ENCODE assay signal across 8 mouse cellular contexts in genomic region chr11:52233043-52233653, GRCm38 (mm10). TPM values are rescaled to one million over a fixed set of nuclear protein-coding genes. Genes with fewer than 3 reads are reported as not detected.
DNase-seq lines count a peak whose midpoint lies in the region; ATAC-seq and TF ChIP-seq lines count a peak whose summit lies in the region.

No protein-coding gene starts in this region.

- TF ChIP-seq CTCF in kidney, adult 2 months (conservative IDR thresholded peaks at IDR 0.05; ENCODE audit: insufficient read depth, insufficient read length, low read depth, low read length) = no peak
- no peak for TF ChIP-seq CTCF in bone marrow macrophage, adult 2 months (IDR thresholded peaks at IDR 0.05; ENCODE audit: low read depth, low read length)

- H3K27me3 ChIP-seq in kidney, adult 2 months (replicated peaks; ENCODE audit: control insufficient read depth, insufficient read depth, low read length) = no peaks in the 10 kb centered on the region
- no peaks in the 10 kb centered on the region for H3K27me3 ChIP-seq in hindbrain, embryonic 14.5 days (ENCODE audit: control insufficient read depth, insufficient read depth, low read length)
- no peaks in the 10 kb centered on the region for H3K27me3 ChIP-seq in midbrain, embryonic 14.5 days (ENCODE audit: control insufficient read depth, insufficient read depth, low read length)

- peak overlapping the region; percentile 18; the same call in 1 of the 2 replicates for H3K4me3 ChIP-seq in kidney, adult 2 months (ENCODE audit: insufficient read depth, low read depth, low read length)
- peak overlapping the region; percentile 45 for H3K4me3 ChIP-seq in bone marrow macrophage, adult 2 months (ENCODE audit: insufficient read depth, low read length)
- H3K4me3 ChIP-seq in hindbrain, embryonic 14.5 days (replicated peaks; ENCODE audit: low read length) = peak overlapping the region; percentile 73
- H3K4me3 ChIP-seq in midbrain, embryonic 14.5 days (replicated peaks; ENCODE audit: low read depth, low read length) = peak overlapping the region; percentile 97

- H3K9me3 ChIP-seq in hindbrain, embryonic 14.5 days (ENCODE audit: control insufficient read depth, low read length) = no peaks in the 10 kb centered on the region
- no peaks in the 10 kb centered on the region for H3K9me3 ChIP-seq in midbrain, embryonic 14.5 days (ENCODE audit: control insufficient read depth, low read length)

- peak overlapping the region; percentile 93 for H3K9ac ChIP-seq in hindbrain, embryonic 14.5 days
- peak overlapping the region; percentile 98 for H3K9ac ChIP-seq in midbrain, embryonic 14.5 days (replicated peaks; ENCODE audit: low read length)

- H3K4me2 ChIP-seq in hindbrain, embryonic 14.5 days (replicated peaks) = peak overlapping the region; percentile 94
- peak overlapping the region; percentile 82 for H3K4me2 ChIP-seq in midbrain, embryonic 14.5 days (ENCODE audit: low read length)

- no peak overlapping the region; the same call in 1 of the 2 replicates for H3K27ac ChIP-seq in kidney, adult 2 months (ENCODE audit: insufficient read depth, low read depth, low read length)
- H3K27ac ChIP-seq in bone marrow macrophage, adult 2 months (ENCODE audit: insufficient read depth, low read depth, low read length) = no peak overlapping the region
- H3K27ac ChIP-seq in hindbrain, embryonic 14.5 days = no peak overlapping the region
- no peak overlapping the region for H3K27ac ChIP-seq in midbrain, embryonic 14.5 days (replicated peaks; ENCODE audit: low read depth, low read length)

- H3K4me1 ChIP-seq in kidney, adult 2 months (ENCODE audit: control insufficient read depth, insufficient read depth, low read length) = peaks cover 23% of the 10 kb centered on the region
- H3K4me1 ChIP-seq in bone marrow macrophage, adult 2 months (ENCODE audit: control insufficient read depth, insufficient read depth, low read length) = peaks cover 16% of the 10 kb centered on the region
- peaks cover 28% of the 10 kb centered on the region for H3K4me1 ChIP-seq in hindbrain, embryonic 14.5 days (replicated peaks; ENCODE audit: control insufficient read depth, insufficient read depth, low read length)
- H3K4me1 ChIP-seq in midbrain, embryonic 14.5 days (ENCODE audit: control insufficient read depth, insufficient read depth, low read length) = peaks cover 17% of the 10 kb centered on the region

- ATAC-seq in hindbrain, embryonic 14.5 days (ENCODE audit: low FRiP score) = no peak
- no peak for ATAC-seq in midbrain, embryonic 14.5 days (ENCODE audit: low FRiP score, low TSS enrichment)

- H3K36me3 ChIP-seq in kidney, adult 2 months (ENCODE audit: control insufficient read depth, insufficient read depth, low read length) = peaks cover 6% of the 10 kb centered on the region
- H3K36me3 ChIP-seq in hindbrain, embryonic 14.5 days (replicated peaks; ENCODE audit: control insufficient read depth, insufficient read depth) = peaks cover 14% of the 10 kb centered on the region
- H3K36me3 ChIP-seq in midbrain, embryonic 14.5 days (ENCODE audit: control insufficient read depth, insufficient read depth, low read length) = peaks cover 12% of the 10 kb centered on the region

- no peak for DNase-seq in kidney, adult 2 months
- no peak for DNase-seq in kidney, adult 11 months
- DNase-seq in hindbrain, embryonic 14.5 days (ENCODE audit: low spot score) = no peak
- no peak for DNase-seq in midbrain, embryonic 14.5 days
- no peak for DNase-seq in adrenal gland, adult 2 months
- no peak for DNase-seq in layer of hippocampus, adult 8-10 months (ENCODE audit: low spot score in 2 of 2)
- no peak for DNase-seq in right cerebral cortex, postnatal 25 days

- no peak for TF ChIP-seq POLR2A in kidney, adult 2 months (IDR thresholded peaks at IDR 0.05; ENCODE audit: low read depth, low read length)
- TF ChIP-seq POLR2A in bone marrow macrophage, adult 2 months (IDR thresholded peaks at IDR 0.05; ENCODE audit: borderline replicate concordance, low read depth, low read length) = no peak

- WGBS in kidney, adult 2 months = 10% methylated on average over 3 of the region's 3 CpGs
- 46% methylated on average over 3 of the region's 3 CpGs for WGBS in hindbrain, embryonic 14.5 days
- WGBS in midbrain, embryonic 14.5 days = 34% methylated on average over 3 of the region's 3 CpGs

RNA-seq across cellular contexts. Expression of gene Skp1a, which starts 1.4 kb away (rescaled TPM):
- polyA plus RNA-seq in kidney, adult 2 months (2012; rRNA removed) = 34.4 and 68.9 TPM in 2 replicates
- 155 and 164 TPM in 2 replicates for polyA plus RNA-seq in bone marrow macrophage, adult 2 months (2012; ENCODE audit: insufficient read depth, insufficient read length, missing spikeins)
- polyA plus RNA-seq in hindbrain, embryonic 14.5 days (2014; fragmentation: Nextera tagmentation; extraction: Ambion mirVana) = 1,059 and 1,060 TPM in 2 replicates
- 1,139 and 1,189 TPM in 2 replicates for polyA plus RNA-seq in midbrain, embryonic 14.5 days (2014; fragmentation: Nextera tagmentation; extraction: Ambion mirVana)
- total RNA-seq in adrenal gland, adult 2 months (2021) = 100 to 1,000 TPM; 396 to 522 TPM
- polyA plus RNA-seq in adrenal gland, adult 2 months (2012; rRNA removed) = 10.6 and 11.1 TPM in 2 replicates
- total RNA-seq in layer of hippocampus, adult 8-10 months (2022) = 100 to 1,000 TPM; 433 to 496 (median 439) TPM

RNA-seq across cellular contexts. Expression of gene Olfr1371, which starts 19.4 kb away (rescaled TPM):
- not detected in 2 replicates for polyA plus RNA-seq in kidney, adult 2 months (2012; rRNA removed)
- polyA plus RNA-seq in bone marrow macrophage, adult 2 months (2012; ENCODE audit: insufficient read depth, insufficient read length, missing spikeins) = not detected in 2 replicates
- polyA plus RNA-seq in hindbrain, embryonic 14.5 days (2014; fragmentation: Nextera tagmentation; extraction: Ambion mirVana) = not detected in 2 replicates
- polyA plus RNA-seq in midbrain, embryonic 14.5 days (2014; fragmentation: Nextera tagmentation; extraction: Ambion mirVana) = not detected in 2 replicates
- not detected for total RNA-seq in adrenal gland, adult 2 months (2021)
- polyA plus RNA-seq in adrenal gland, adult 2 months (2012; rRNA removed) = not detected in 2 replicates
- not detected for total RNA-seq in layer of hippocampus, adult 8-10 months (2022)

RNA-seq across cellular contexts. Expression of gene Tcf7, which starts 49.7 kb away (rescaled TPM):
- 2.1 and 13.2 TPM in 2 replicates for polyA plus RNA-seq in kidney, adult 2 months (2012; rRNA removed)
- polyA plus RNA-seq in bone marrow macrophage, adult 2 months (2012; ENCODE audit: insufficient read depth, insufficient read length, missing spikeins) = 0.53 TPM in 1 of 2 replicates, not detected in the other
- 6.9 and 7.2 TPM in 2 replicates for polyA plus RNA-seq in hindbrain, embryonic 14.5 days (2014; fragmentation: Nextera tagmentation; extraction: Ambion mirVana)
- polyA plus RNA-seq in midbrain, embryonic 14.5 days (2014; fragmentation: Nextera tagmentation; extraction: Ambion mirVana) = 2.8 and 5.8 TPM in 2 replicates
- total RNA-seq in adrenal gland, adult 2 months (2021) = 10 to 100 TPM; 32.1 to 48.6 TPM
- polyA plus RNA-seq in adrenal gland, adult 2 months (2012; rRNA removed) = 56.1 and 60.3 TPM in 2 replicates
- 1 to 10 TPM; 2.9 to 3.6 (median 3.2) TPM for total RNA-seq in layer of hippocampus, adult 8-10 months (2022)

Comparison
In these comparisons a context has a peak if more than half of its experiments do, and no peak if none do; other contexts are left out.
1. H3K4me3 ChIP-seq: peak in every context shown above with its lines; median percentile 97 in midbrain, embryonic 14.5 days; 73 in hindbrain, embryonic 14.5 days; 45 in bone marrow macrophage, adult 2 months; 18 in kidney, adult 2 months.